Mouse (Mus musculus): ENCODE results near the gene Pcdh7.

The Pcdh7 gene

DNA sequence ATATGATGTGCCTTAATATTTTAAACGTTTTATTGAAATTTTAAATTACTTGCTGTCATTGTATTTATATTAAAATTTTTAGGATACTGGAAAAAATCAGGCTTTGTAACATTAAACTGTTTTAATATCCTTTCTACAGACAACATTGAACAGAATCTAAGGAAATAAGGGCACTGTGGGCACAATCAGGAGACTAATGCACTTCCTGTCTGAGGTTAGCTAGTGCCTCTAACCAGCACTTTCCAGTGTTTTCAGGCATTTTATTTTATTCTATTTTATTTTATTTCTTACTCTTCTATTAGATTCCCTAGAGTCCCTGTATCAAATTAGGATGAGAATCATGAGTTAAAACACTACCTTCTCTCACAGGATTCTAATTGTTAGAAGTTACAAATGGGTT, 28.1 kb downstream of the Pcdh7 start:
- in situ Hi-C loops (cut with MboI, MseI) = no loop called here

DNA sequence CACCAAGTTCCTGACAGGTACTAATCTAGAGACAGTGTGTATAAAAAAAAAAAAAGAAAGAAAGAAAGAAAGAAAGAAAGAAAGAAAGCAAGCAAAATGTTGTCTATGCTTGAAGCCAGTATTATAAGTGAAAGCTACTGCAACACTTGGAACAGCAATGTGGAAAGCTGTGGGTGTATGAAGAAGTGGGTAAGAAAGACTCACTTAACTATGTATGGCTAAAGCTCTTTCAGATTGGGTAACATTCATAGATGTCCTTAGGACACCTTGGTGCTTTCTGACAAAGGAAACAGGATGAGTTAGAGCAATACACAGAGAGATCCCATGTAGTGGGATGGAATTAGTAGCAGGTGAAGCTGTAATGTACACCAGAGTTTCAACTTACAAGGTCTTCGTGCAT, 32.6 kb downstream of the Pcdh7 start:
- in situ Hi-C loops (cut with MboI, MseI) = no loop called here

DNA sequence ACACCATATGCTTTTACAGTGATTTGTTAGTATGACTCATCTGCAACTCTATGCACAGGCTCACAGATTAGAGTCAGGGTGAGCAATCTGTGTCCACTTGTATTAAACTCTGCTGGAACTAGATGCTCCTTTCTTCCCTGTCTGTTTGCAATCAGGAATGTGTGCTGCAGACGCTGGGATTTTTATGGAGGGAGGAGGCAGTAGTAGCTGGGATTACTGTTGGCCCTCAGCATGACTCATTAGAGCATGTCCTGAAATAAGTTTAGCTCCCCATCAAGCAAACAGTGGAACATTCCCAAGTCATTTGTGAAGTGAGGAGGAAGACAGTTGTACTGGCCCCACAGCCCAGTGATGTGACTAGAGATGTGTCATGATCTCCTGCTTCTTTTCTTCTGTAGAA, 38.0 kb downstream of the Pcdh7 start:
- in situ Hi-C loops (cut with MboI, MseI) = no loop called here

DNA sequence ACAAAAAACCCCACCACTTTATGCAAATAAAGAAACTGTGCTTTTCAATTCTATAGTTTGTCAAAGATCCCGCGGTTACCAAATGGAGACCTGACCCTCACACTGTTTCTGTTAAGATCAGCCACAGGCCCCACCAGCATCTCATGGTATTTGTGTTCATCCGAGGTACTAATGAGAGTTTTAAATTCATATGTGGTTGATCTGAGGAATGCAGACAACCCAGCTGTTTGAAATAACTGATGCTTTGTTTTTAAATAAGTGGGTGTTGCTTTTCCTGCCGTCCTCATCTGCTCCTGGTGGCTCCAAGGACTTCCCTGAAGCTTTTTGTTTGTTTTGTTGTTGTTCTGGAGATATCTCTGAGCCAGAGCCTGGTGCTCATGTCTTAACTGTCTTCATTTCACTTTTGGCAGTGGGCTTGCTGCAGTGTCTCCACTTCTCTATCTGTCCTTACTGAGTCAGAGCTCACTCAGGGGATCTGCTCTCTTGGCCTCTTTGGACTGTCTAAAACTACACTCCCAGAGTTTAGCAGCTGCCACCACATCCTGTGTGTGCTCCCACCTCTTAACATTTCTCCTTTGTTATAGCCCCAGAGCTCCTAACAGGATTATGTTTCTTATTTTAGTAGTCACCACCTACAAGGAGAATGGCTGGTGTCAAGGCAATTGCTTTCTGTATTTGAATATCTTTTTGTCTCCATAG, 39.1 kb downstream of the Pcdh7 start:
- in situ Hi-C loops (cut with MboI, MseI) = no loop called here

DNA sequence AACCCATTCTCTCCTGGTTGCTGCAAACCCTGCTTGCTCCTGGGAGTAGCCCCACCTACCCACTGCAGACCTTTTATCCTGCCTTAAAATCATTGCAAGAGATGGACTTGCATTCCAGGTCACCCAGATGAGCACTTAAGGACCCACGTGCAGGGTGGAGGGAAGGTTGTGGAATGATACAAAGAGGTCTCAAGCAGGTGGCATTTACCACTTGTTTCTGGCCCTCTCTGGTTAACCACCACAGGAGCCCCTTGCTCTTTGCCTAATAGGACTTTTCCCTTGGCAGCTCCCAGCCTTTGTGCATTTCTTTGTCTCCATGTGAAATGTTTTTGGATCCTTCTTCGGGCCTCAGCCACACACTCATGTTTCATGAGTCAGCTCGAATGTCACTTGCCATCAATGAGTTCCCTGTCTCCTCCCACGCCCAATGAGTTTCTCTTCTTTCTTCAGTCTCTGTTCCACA, 39.7 kb downstream of the Pcdh7 start:
- in situ Hi-C loops (cut with MboI, MseI) = no loop called here

DNA sequence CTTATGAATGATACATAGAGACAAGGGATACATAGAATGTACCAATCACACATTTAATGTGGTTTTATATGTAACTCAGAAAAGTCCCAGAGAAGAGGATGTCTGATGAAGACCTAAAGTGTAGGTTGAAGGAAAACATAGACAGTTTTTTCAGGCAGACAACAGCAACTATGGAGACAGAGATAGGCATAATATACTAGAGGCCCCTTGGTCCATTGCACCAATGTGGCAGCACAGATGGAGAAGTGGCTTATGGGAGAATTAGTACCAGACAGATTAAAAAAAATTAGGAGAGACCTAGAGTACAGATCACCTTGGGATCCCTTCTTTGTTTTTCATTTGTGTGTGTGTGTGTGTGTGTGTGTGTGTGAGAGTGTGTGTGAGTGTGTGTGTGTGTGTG, 41.2 kb downstream of the Pcdh7 start:
- in situ Hi-C loops (cut with MboI, MseI) = no loop called here

DNA sequence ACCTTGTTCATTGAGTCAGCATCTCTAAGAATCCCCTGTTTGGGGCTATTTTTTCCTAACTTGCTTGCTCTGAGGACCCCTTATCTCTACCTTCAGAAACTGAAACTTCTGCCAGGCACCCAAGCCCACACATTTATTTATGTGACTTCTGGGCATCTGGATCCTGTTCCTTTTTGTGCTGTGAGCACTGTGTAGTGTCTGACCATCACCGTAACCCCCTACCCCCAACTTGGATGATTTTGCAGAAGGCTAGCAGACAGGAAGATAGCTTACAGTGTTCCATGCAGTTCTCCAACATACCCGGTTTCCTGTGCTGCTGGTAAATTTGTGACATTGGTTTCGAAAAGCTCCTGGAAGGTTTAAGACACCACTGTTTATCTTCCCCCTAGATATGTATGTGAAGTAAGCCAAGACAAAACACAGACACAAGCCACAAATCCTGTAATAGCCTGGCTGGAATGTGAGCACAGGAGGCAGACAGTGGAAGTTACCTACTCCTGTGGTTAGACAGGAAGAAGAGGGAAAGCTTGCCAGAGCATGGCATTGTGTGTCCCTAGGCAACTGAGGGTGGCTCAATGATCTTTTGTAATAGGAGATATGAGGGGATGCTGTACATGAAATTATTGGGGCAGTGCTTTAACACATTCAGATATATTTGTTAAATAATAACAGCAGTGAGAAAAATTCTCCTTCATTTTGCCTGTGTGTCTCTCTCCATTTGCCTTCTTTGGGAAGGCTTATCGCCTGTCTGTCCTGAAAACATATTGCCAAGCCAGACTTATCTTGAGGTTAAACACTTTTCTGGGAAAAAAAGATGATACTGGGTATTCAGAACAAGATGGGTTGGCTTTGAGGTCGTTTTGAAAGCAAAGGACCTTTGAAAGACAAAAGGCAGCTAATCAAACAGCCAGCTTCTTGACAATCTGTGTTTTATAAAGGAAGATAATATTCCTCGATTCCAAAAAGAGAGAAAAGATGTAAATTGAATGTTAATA, 42.6 kb downstream of the Pcdh7 start:
- in situ Hi-C loops (cut with MboI, MseI) = no loop called here

DNA sequence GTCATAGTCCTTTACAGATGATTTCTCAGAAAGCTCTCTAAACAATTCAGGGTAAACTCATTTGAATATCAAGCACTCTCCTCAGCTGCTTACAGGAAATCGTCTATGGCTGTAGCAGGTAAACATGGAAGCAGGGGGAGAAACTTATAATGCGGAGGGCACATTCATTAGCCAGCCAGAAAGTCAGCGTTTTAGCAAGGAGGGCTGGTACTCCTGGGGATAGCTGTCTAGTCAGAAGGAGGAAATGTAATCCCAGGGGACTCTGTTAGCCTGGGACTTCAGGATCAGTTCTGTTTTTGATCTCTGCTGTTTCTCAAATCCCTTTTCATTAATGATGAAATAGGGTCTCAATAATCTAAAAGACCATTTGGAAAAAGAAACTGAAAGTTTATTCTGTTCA, 47.6 kb downstream of the Pcdh7 start:
- in situ Hi-C loops (cut with MboI, MseI) = no loop called here

DNA sequence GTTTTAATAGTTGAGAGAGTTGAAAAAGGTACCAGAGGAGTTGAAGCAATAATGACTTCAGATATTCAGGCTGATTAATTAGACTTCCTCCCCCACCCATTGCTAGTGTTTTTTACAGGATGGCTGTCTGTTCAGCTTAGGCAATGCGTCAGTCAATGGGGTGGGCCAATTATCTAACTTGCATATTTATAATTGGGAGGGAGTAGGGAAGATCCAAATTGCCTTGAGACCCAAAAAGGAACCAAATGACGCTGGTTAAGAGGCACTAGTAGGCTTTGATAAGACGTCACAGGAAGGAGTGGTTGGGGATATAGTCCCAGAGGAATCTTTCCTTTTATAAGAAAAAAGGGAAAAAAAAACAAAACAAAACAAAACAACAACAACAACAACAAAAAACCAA, 49.6 kb downstream of the Pcdh7 start:
- in situ Hi-C loops (cut with MboI, MseI) = no loop called here

DNA sequence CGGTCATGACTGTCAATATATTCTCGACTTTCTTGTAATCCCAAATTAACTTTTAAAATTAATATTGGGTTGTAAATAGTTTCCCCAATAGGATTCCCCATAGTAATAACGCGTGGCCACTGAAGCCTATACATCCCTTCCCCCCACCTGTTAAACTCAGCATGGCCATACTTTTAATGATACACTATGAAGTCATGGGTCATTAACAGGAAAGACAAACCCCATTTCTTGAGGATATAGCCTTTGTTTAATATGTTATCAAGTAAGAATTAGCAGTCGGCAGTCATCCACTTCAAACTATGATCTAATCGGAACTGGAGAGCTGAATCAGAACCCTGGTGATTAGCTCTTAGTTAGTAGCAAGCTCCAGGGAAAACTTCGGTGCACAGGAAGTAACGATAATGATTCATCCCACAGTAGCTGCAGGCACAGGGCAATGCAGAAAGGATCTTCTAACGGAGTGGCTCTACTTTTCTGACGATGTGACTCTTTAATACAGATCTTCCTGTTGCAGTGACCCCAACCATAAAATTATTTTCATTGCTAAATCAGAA, 50.8 kb downstream of the Pcdh7 start:
- in situ Hi-C loops (cut with MboI, MseI) = no loop called here

DNA sequence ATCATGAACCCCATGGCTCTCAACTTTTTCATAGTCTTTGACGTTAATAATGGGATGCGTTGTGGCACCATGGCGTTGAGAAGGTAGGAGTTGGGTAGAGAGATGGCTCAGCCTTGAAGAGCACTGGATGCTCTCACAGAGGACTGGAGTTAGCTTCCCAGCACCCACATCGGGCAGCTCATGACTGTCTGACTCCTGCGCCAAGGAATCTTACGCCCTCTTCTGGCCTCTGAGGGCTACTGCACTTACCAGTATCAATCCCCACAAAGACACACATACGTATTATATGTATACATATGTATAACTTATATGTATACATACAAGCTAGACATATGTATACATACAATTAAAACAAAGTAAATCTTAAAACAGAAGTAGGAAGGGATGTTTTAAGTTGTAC, 51.9 kb downstream of the Pcdh7 start:
- in situ Hi-C loops (cut with MboI, MseI) = no loop called here

DNA sequence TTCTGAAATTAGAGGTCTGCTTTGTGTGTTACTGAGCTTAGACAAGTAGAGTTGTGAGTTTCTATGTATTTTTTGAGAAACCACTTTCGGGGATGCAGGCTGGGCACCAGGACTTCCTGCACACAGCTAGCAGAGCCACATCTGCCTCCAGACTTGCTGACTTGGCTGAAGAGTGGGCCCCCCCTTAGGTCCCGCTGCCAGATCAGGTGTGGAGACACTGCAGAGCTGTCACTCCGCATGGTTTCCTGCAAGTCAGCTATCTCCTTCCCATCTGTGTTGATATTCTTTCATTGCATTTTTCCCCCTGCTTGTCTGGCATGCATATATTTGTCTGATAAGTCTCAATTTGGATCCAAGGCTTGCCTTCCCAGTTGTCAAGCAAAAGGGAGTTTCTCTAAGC, 52.6 kb downstream of the Pcdh7 start:
- in situ Hi-C loops (cut with MboI, MseI) = no loop called here

DNA sequence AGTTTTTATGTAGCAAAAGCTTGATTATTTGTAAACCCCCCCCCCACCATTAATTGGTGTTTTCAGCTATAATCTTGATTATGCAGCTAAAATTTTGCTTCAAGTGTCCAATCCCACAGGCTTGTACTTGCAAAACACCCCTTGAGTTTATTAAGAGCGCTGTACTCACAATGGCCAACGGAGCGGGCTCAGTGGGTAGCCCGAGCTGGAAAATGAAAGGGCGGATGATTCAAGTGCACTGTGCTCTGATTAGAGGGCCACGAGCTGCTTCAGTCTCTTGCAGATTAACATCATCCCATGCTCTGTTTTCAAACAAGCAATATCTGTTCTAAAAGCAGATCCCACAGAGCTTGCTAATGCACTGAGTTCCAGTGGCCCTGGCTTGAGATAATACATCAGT, 53.4 kb downstream of the Pcdh7 start:
- in situ Hi-C loops (cut with MboI, MseI) = no loop called here

DNA sequence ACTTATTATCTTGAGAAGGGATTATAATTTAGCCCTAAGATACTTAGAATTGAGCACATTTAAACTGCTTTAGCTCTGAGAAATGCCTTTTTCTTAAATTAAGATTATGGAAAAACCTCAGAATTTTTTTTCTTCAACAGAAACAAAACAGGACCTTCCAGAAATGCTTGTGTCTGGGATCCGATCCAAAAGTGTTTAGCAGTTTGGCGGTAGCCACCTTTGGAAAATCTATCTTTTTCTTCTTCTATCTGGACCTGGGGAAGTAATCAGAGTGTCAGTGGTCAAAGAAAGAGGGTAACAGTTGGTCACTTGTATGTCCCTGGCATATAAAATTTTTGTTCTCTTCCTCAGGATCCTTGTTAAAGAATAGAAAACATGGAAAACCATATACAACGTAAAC, 54.9 kb downstream of the Pcdh7 start:
- in situ Hi-C loops (cut with MboI, MseI) = no loop called here

DNA sequence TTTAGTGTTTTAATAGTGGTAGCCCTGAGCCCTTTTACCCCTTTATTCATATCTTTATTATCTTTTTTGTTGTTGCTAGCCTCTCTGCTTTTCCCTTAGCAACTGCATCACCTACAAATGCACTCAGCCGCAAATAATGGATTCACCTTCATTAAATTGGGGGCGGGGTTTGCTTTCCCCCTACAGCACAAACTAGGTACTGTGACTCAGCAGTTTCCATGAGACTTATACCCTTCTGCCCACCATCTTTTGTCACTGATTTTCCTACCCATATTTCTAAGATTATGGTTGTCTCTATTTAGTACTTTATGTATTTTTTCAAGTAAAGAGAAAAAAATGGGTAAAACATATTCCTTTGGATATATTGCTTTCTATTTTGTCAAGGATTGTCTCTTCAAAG, 56.7 kb downstream of the Pcdh7 start:
- in situ Hi-C loops (cut with MboI, MseI) = no loop called here

DNA sequence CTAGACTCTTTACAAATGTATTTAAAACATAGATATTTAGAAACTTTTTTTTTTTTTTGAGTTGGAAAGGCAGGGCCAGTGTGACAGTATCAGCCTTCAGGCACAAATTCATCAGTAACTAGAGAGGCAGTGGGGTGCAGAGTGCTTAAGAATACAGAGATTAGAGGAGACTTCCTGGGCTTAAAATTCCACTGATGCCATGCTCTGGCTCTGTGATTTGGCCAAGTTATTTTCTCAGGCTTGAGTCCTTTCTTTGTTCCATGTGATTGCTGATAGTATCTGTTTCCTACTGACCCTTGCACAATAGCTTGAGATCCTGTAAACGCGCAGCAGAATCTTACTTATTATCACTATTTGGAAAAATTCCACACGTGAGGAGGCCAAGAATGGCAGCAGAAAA, 60.3 kb downstream of the Pcdh7 start:
- in situ Hi-C loops (cut with MboI, MseI) = no loop called here

DNA sequence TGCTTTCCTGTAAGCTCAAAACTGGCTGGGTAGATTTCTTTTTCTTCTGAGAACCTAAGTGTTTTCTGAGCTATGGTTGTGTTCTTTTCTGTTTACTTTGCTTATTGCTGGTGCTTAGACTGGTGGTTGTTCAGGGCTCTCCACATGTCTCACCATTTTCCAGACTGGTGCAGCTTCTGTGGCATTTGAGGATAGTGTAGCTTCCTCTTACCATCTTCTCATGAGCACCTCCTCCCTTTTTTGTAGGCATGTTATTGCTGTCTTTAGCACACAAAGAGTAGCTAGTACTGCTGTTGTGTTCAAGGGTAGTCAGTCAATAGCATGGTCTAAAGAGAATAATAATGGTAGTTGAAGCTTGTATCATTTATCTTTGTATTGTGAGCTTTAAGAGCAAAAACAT, 62.2 kb downstream of the Pcdh7 start:
- in situ Hi-C loops (cut with MboI, MseI) = no loop called here

DNA sequence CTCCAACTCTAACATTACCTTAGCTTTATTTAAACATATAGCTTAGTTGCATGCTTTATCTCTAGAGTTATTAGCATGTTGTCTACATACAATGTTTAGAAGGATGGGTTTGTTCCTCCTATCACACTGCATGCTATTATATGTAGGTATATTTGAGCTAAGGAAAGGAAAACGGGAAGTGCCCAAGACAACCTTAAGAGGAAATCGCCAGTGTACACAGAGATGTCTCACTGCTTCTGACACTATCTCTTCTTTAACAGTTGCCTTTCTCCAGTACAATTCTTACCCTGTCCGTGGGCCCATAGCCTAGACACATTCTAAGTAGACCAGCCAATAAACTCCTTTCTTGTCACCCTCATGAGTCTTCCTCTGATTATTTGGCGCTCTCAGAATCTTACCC, 62.8 kb downstream of the Pcdh7 start:
- in situ Hi-C loops (cut with MboI, MseI) = no loop called here

DNA sequence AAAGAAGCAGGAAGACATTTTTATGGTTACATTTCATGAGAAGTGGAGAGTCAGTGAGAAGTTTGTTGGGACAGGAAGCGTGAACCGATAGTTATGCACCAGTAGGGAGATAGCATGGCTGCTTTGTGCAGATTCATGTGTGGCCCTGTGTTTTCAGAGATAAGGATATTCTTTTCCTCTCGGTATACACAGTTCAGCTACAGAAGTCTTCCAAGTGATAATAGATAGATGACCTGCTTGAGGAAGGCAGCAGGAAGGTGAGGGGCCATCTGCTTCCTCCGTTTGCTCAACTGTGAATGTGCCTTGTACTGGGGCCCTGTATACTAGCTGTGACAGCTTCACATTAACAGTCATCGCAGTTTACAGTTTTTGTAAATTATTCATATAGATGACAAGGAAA, 64.2 kb downstream of the Pcdh7 start:
- in situ Hi-C loops (cut with MboI, MseI) = no loop called here

DNA sequence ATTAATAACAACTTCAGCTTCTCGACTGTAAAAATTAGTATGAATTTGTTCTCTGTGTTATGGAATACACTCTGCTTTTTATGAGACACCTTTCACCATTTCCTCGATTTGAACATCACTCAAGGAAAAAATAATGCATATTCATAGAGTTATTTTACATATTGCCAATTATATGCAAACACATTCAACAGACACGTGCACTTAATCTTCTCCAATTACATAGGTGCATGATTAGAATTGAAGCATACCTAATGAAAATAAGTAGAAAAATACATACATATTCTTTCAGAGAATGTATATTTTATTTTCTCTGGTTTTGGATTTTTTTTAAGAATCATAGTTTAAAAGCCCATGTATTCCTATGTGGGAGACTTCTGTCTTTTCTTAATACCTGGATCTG, 64.8 kb downstream of the Pcdh7 start:
- in situ Hi-C loops (cut with MboI, MseI) = no loop called here

DNA sequence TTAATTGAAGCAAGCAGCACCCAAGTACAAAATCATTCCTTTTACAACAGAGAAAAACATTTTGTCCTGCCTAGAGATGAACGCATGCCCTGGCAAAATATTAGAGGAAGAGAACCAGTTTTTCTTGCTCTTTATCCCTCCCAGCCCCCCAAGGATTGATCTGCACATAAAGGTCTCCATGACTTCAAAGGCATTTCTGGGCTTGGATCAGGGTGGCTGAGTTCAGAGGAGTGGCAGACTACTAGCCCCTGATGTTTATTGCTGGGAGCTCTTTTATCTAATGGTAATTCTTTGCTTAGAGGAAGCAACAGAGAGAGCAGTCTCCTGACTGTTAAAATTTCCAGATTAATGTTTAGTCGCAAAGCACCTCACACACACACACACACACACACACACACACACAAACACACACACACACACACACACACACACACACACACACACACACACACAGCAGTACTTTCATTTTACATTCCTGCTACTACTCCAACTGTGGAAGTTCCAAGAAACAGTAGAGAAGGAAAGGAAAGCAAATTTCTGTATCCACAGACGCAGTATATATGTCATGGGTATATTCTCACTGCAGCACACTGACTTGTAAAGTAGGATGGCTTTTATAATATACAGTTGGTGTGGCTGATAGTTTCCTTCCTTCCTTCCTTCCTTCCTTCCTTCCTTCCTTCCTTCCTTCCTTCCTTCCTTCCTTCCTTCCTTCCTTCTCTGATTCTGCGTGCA, 71.2 kb downstream of the Pcdh7 start:
- in situ Hi-C loops (cut with MboI, MseI) = no loop called here

DNA sequence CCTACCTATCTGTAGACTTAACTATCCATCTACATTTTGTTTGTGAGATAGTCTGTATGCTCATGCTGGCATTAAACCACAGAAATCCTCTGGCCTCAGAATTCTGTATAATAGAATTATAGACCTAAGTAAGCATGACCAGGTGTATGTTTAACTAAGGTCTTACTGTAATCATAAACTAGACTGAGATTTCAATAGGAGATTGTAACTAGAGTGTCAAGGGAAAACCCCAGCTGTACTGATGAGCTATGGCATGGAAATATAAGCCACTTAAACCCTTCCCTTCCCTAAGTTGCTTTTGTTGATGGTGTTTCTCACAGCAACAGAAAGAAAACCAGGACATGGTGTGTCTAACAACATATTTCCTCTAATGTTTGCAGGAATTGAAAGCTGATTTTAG, 78.6 kb downstream of the Pcdh7 start:
- in situ Hi-C loops (cut with MboI, MseI) = no loop called here

Measured in T-helper 17 cell (primary cell).